Mouse (Mus musculus) CH12.LX (cell line): ENCODE results near the gene Frat1. TPM values are rescaled to one million over a fixed set of nuclear protein-coding genes. Genes with fewer than 3 reads are reported as not detected.
"Not testable (repeated sequence)": the region's sequence is repeated elsewhere in the genome, so short reads cannot be mapped to it uniquely, and the experiment has no call there.

ENCODE experiments used
- DNase-seq: peaks from one replicate; pipeline ENCODE4 v3.0.0-alpha.2; 2013; ENCODE audit errors: extremely low read depth
- H3K27ac ChIP-seq: 2 replicates; pipeline ENCODE4 v1.5.1; 2012; ENCODE audit warnings: low read depth, mild to moderate bottlenecking, control low read depth, moderate library complexity; ENCODE audit not compliant: insufficient read depth
- H3K27me3 ChIP-seq: replicated peaks from 2 replicates; pipeline ENCODE3; 2012; ENCODE audit warnings: inconsistent platforms
- H3K36me3 ChIP-seq, 2 experiments: replicated peaks in 1 of 2; 2 replicates each; pipeline versions ENCODE3 to v1.6.1; 2012; ENCODE audit warnings: inconsistent platforms in 1 of 2, low read length in 1 of 2, mild to moderate bottlenecking in 1 of 2, mixed read lengths in 1 of 2, moderate library complexity in 1 of 2; ENCODE audit not compliant: control insufficient read depth in 1 of 2, insufficient read depth in 1 of 2
- H3K4me1 ChIP-seq, 2 experiments: 2 replicates each; pipeline ENCODE4 v1.6.1; 2012; ENCODE audit warnings: inconsistent platforms in 1 of 2, moderate library complexity in 1 of 2; ENCODE audit not compliant: insufficient read depth in 2 of 2, control insufficient read depth in 1 of 2
- H3K4me2 ChIP-seq: 2 replicates; pipeline ENCODE4 v1.6.1; 2012; ENCODE audit warnings: low read depth, mild to moderate bottlenecking, control low read depth; ENCODE audit not compliant: poor library complexity, insufficient read depth, severe bottlenecking
- H3K4me3 ChIP-seq, 3 experiments: fragments of 150-350 bp in 1 of 3; sonication (generic) in 1 of 3; replicated peaks in 1 of 3; 2 replicates each; pipeline versions ENCODE3 to v1.5.1; 2011 to 2012; ENCODE audit warnings: low read depth in 2 of 3, low read length in 2 of 3, mild to moderate bottlenecking in 2 of 3, moderate library complexity in 2 of 3, control low read depth in 1 of 3, improper control_type of control experiment in 1 of 3, inconsistent platforms in 1 of 3, mixed read lengths in 1 of 3; ENCODE audit not compliant: poor library complexity in 1 of 3
- H3K79me2 ChIP-seq: replicated peaks from 2 replicates; pipeline ENCODE4 v1.6.1; 2012; ENCODE audit warnings: mild to moderate bottlenecking, moderate library complexity; ENCODE audit not compliant: control insufficient read depth, poor library complexity, insufficient read depth, severe bottlenecking; ENCODE audit errors: extremely low read depth
- H3K9ac ChIP-seq: 2 replicates; pipeline ENCODE4 v1.6.1; 2012; ENCODE audit warnings: low read depth, mild to moderate bottlenecking, control low read depth, moderate library complexity; ENCODE audit not compliant: insufficient read depth
- H3K9me3 ChIP-seq: replicated peaks from 2 replicates; pipeline ENCODE3; 2012; ENCODE audit warnings: low read length, inconsistent platforms, mixed read lengths
- BHLHE40 ChIP-seq: IDR thresholded peaks from 2 replicates; pipeline ENCODE4 v1.6.1; 2011; ENCODE audit warnings: mild to moderate bottlenecking, low read depth, low read length, improper control_type of control experiment
- CHD2 ChIP-seq: IDR thresholded peaks from 2 replicates; pipeline ENCODE4 v1.6.1; 2011; ENCODE audit warnings: low read length, improper control_type of control experiment
- CTCF ChIP-seq, 2 experiments: IDR thresholded peaks in 1 of 2; conservative IDR thresholded peaks in 1 of 2; 2 replicates each; pipeline ENCODE4 v1.5.1; 2011 to 2012; ENCODE audit warnings: low read depth in 2 of 2, low read length in 2 of 2, improper control_type of control experiment in 1 of 2, inconsistent platforms in 1 of 2, mild to moderate bottlenecking in 1 of 2, moderate library complexity in 1 of 2
- EP300 ChIP-seq: IDR thresholded peaks from 2 replicates; pipeline ENCODE4 v1.6.1; 2011; ENCODE audit warnings: low read length, improper control_type of control experiment
- GABPA ChIP-seq: IDR thresholded peaks from 2 replicates; pipeline ENCODE4 v1.6.1; 2012; ENCODE audit warnings: low read depth, low read length, improper control_type of control experiment, inconsistent platforms; ENCODE audit not compliant: insufficient replicate concordance
- KAT2A ChIP-seq: IDR thresholded peaks from 2 replicates; pipeline ENCODE4 v1.6.1; 2012; ENCODE audit warnings: low read length, improper control_type of control experiment, inconsistent platforms; ENCODE audit not compliant: insufficient replicate concordance
- MXI1 ChIP-seq: IDR thresholded peaks from 2 replicates; pipeline ENCODE4 v1.6.1; 2011; ENCODE audit warnings: mild to moderate bottlenecking, low read depth, low read length, improper control_type of control experiment
- NRF1 ChIP-seq: IDR thresholded peaks from 2 replicates; pipeline ENCODE4 v1.6.1; 2014; ENCODE audit warnings: low read depth, mild to moderate bottlenecking, inconsistent platforms, low read length, improper control_type of control experiment, moderate library complexity
- PAX5 ChIP-seq: IDR thresholded peaks from 2 replicates; pipeline ENCODE4 v1.6.1; 2012; ENCODE audit warnings: low read length, inconsistent platforms, mixed read lengths
- SMC3 ChIP-seq: IDR thresholded peaks from 2 replicates; pipeline ENCODE4 v1.6.1; 2011; ENCODE audit warnings: low read depth, low read length, improper control_type of control experiment
- TCF12 ChIP-seq: IDR thresholded peaks from 2 replicates; pipeline ENCODE4 v1.6.1; 2014; ENCODE audit warnings: low read depth, mild to moderate bottlenecking, inconsistent platforms, low read length, improper control_type of control experiment
- UBTF ChIP-seq: IDR thresholded peaks from 2 replicates; pipeline ENCODE4 v1.6.1; 2012; ENCODE audit warnings: low read depth, mild to moderate bottlenecking, inconsistent platforms, low read length, improper control_type of control experiment, moderate library complexity
- USF2 ChIP-seq: conservative IDR thresholded peaks from 2 replicates; pipeline ENCODE4 v1.6.1; 2011; ENCODE audit warnings: low read depth, low read length, improper control_type of control experiment
- ZMIZ1 ChIP-seq: IDR thresholded peaks from 2 replicates; pipeline ENCODE4 v1.6.1; 2012; ENCODE audit warnings: low read depth, mild to moderate bottlenecking, inconsistent platforms, low read length, improper control_type of control experiment
- dilution Hi-C: fragments of 300-500 bp; cut with MboI; formaldehyde crosslinking; loops from 2 replicates; pipeline ENCODE4 v1.14.3; 2020; ENCODE audit warnings: low sequenced_read_pairs; ENCODE audit not compliant: extremely low pct_unique_long_range_greater_than_20kb, extremely low pct_ligation_motif_present
- in situ Hi-C: fragments of 300-500 bp; cut with MboI; formaldehyde crosslinking; loops from 3 replicates; pipeline ENCODE4 v1.14.3; 2019; ENCODE audit warnings: low sequenced_read_pairs, low pct_ligation_motif_present, low pct_unique_long_range_greater_than_20kb, mixed read lengths
- polyA plus RNA-seq: library from polyadenylated mRNA; unstranded; fragments of >175 nt; gene quantifications from 2 replicates; pipeline ENCODE4 v1.2.1, GENCODE M21; 2012; ENCODE audit warnings: low read depth; ENCODE audit not compliant: insufficient read length
- total RNA-seq, 2 experiments: library from RNA; depleted of rRNA; stranded (reverse); fragments of 300-350 nt in 1 of 2; fragments of >200 nt in 1 of 2; gene quantifications; 2 replicates each; pipeline ENCODE4 v1.2.3; 2012 to 2014

Frat1 gene
- total and polyA plus RNA-seq, 3 experiments: 0.64 to 2.0 (median 0.70) TPM

DNA sequence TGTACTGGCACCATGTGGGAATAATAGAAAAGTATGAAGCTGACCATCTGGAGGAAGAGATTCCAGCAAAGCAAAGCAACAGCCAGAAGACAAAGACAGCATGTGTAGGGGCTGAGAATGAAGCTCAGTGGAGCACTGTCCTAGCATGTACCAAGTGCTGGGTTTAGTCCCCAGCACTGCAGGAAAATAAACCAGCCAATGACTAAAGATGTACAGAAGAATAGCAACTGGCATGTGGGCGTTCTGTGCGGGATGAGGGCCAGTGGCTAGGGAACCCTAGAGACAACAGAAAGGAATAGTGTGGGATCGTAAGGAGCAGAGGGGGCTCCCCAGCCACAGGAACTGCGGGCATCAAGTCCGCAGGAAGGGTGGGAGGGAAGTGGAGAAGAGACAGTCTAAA, 39.5 kb downstream of the Frat1 start:
- no peak for DNase-seq
- H3K9me3 ChIP-seq: no peaks in the 10 kb centered on the region
- peaks cover 79 to 92% of the 10 kb centered on the region in 2 experiments for H3K36me3 ChIP-seq
- no peaks in the 10 kb centered on the region for H3K4me1 ChIP-seq
- H3K9ac ChIP-seq: no peak overlapping the region
- no peak overlapping the region for H3K27ac ChIP-seq
- in situ Hi-C loops: no loop called here
- H3K27me3 ChIP-seq: no peaks in the 10 kb centered on the region
- TF ChIP-seq EP300 (no peak), USF2 (no peak), CTCF (conservative IDR thresholded peaks at IDR 0.05 in 1 of 2, IDR thresholded peaks at IDR 0.05 in 1 of 2; ENCODE audit: low read depth in 2 of 2, low read length in 2 of 2) (no peak), MXI1 (no peak), BHLHE40 (no peak), PAX5 (no peak), SMC3 (no peak), UBTF (no peak), ZMIZ1 (no peak), TCF12 (no peak), GABPA (no peak)
- no peak overlapping the region for H3K4me2 ChIP-seq
- no peak overlapping the region for H3K4me3 ChIP-seq
- dilution Hi-C loops: no loop called here
- no peaks in the 10 kb centered on the region for H3K79me2 ChIP-seq

DNA sequence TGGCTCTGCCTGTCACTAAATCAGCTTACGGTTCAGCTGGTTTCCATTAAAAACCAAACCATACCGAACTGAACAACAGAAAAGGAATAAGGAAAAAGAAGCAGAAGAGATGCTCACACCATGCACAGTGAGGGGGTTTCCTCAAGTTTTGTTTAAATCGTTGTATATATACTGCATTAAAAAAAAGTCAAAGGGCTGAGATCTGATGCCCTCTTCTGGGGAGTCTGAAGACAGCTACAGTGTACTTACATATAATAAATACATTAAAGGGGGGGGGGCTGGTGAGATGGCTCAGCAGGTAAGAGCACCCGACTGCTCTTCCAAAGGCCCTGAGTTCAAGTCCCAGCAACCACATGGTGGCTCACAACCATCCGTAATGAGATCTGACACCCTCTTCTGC, 40.2 kb downstream of the Frat1 start:
- H3K4me2 ChIP-seq, H3K4me3 ChIP-seq, H3K27me3 ChIP-seq, DNase-seq, in situ Hi-C loops, H3K9me3 ChIP-seq, dilution Hi-C loops, H3K79me2 ChIP-seq, H3K27ac ChIP-seq, H3K4me1 ChIP-seq, H3K9ac ChIP-seq: not testable (repeated sequence)
- TF ChIP-seq CTCF (conservative IDR thresholded peaks at IDR 0.05 in 1 of 2, IDR thresholded peaks at IDR 0.05 in 1 of 2; ENCODE audit: low read depth in 2 of 2, low read length in 2 of 2): 0 out of 4 replicates have a peak, but pooled peaks of 1 of the 2 experiments have one; percentile 1
- H3K36me3 ChIP-seq: peaks cover 83 to 93% of the 10 kb centered on the region in 2 experiments

DNA sequence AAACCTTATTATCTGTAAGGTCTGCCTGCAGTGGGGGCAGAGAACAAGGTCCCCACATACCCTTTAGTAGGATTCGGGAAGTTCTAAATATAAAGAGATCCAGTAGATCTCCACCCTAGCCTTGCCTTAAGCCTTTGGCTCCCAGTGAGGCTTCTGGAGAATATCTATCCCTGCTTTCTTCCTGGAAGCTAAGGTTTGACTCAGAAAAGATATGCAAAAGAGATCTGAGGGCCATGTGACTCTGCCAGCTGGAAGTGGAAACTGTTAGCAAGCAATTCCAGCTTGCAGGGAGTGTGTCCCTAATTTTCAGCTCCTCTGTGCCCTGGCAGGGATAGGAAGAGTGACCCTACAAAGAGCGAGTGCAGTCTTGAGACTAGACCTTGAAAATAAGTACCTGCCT, 42.5 kb downstream of the Frat1 start:
- H3K4me2 ChIP-seq: no peak overlapping the region
- H3K4me3 ChIP-seq: no peak overlapping the region
- H3K9me3 ChIP-seq: no peaks in the 10 kb centered on the region
- no peak for DNase-seq
- H3K4me1 ChIP-seq: no peaks in the 10 kb centered on the region
- peaks cover 79 to 91% of the 10 kb centered on the region in 2 experiments for H3K36me3 ChIP-seq
- H3K79me2 ChIP-seq: no peaks in the 10 kb centered on the region
- in situ Hi-C loops: no loop called here
- no peak overlapping the region for H3K9ac ChIP-seq
- TF ChIP-seq KAT2A (no peak), NRF1 (no peak), CHD2 (no peak)
- no peaks in the 10 kb centered on the region for H3K27me3 ChIP-seq
- dilution Hi-C loops: no loop called here
- no peak overlapping the region for H3K27ac ChIP-seq
